ENCODE assay signal across 1 mouse cellular context in the genomic region with DNA sequence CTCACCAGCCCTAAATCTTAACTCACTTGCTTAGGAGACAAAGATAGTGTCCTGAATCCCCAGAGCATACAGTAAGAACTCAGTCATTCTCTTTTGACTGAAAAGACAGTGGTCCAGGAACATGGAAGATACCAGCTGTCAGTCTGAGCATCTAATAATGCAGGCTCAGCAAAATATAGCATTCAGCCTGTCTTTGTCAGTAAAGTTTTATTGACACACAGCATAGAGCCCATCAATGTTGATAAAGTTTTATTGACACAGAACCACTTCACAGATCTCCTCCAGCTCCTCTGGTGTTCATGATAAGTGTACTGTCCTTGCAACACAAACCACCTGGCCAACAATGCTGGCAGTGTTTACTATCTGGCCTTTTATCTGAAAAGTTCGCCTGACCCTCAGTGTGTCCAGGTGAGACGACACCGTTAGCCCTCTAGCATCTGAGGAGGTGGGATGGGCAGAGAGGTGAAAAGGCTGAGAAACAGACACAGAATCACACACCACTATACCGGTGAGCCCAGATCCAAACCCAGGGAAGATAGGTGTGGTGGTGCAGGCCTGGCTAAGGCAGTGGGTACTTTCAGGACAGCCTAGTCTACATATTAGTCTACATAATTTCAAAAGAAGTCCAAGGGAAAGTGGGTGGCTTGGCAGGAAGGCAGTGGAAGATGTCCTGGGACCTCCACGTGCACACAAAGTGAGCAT.
TF ChIP-seq lines count a peak whose summit lies in the region.

No protein-coding gene starts in this region.

TF ChIP-seq in CH12.LX, 34 proteins besides CTCF, POLR2A, EP300 and RAD21:
- TF ChIP-seq MYC (IDR thresholded peaks at IDR 0.05; ENCODE audit: low read depth, low read length) (no peak), MAFK (IDR thresholded peaks at IDR 0.05; ENCODE audit: insufficient replicate concordance, low read length) (peak; percentile 82), ETS1 (conservative IDR thresholded peaks at IDR 0.05; ENCODE audit: low read depth, low read length) (no peak), TBP (conservative IDR thresholded peaks at IDR 0.05; ENCODE audit: low read depth, low read length) (0 out of 2 replicates have a peak, but pooled peaks have one; percentile 40)
